Mouse (Mus musculus) heart, postnatal 0 days (tissue): ENCODE results near the gene Aoc1.

ENCODE experiments used
- CTCF ChIP-seq: IDR thresholded peaks from 2 replicates; pipeline ENCODE4 v1.5.1; 2016; ENCODE audit warnings: antibody characterized with exemption, control low read depth, low read depth
- EP300 ChIP-seq: IDR thresholded peaks from 2 replicates; pipeline ENCODE4 v1.6.1; 2016; ENCODE audit warnings: antibody characterized with exemption, low read depth

- TF ChIP-seq CTCF, result no peak
- TF ChIP-seq EP300, result no peak
Measured at GRCm38 (mm10) chr6:48831141-48831540, 41.6 kb upstream of the Aoc1 start.
